Mouse (Mus musculus) ES-Bruce4 (cell line): ENCODE measurements around the gene Fam69a.

ENCODE experiments used
- CTCF ChIP-seq: IDR thresholded peaks from one replicate; pipeline ENCODE4 v1.8.1; 2011; ENCODE audit warnings: low read depth, low read length
- POLR2A ChIP-seq: IDR thresholded peaks from one replicate; pipeline ENCODE4 v1.8.1; 2011; ENCODE audit warnings: low read length; ENCODE audit not compliant: insufficient read depth

DNA sequence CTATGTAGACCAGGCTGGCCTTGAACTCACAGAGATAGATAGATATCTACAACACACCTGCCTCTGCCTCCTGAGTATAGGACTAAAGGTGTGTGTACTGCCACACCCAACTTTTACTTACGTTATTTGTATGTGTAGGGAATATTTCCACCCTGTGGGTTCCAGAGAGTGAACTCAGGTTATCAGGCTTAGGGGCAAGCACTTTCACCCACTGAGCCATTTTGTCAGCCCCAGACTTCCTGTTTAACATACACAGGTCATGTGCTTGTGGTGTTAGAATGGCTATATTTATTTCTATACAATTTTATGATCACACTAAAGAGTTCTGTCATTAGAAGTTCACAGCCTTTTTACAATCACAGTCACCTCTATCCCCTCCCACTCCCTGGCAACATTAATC is 43.9 kb downstream of the Fam69a start:
- TF ChIP-seq CTCF (no peak), POLR2A (no peak)
